8 mouse cellular contexts compared by ENCODE assay signal in the genomic region with DNA sequence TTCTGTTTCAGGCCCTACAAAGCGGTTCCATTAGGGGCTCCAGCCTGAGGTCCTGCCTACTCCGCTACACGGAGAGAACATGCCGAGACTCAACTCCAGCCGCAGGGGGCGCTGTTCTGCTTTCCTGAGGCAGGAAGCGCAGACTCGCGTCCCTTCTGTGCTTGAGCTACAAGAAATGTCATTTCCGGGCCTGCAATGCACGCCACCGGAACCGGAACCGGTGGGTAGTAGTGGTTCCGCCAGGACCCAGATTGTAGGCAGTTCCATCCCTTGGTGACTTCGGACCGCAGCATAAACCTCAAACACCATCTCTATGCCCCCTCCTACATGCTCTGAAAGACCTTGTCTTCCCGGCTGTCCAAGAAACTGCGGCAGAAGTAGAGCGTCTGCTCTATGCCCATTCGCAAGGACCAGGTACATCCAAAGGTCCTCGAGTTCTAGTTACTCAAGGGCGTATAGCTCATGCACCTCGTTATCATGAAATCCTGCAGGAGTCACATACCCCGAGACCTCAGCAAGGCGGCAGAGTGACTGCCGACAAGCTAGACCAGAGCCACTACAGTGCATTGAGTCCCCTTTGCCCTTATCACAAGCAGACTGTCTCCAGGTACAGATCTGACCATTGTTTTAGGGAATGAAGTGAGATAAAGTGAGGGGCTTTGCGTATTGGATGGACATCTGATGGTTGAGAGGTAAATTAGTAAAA. TPM values are rescaled to one million over a fixed set of nuclear protein-coding genes. Genes with fewer than 3 reads are reported as not detected.
DNase-seq lines count a peak whose midpoint lies in the region; ATAC-seq lines count a peak whose summit lies in the region.

Gene Atp6v0e (plus strand): TSS at position 254 of the 706 bp plus-strand sequence.

- peak within 1 kb of the TSS; percentile 30; the same call in 1 of the 2 replicates for H3K27ac ChIP-seq in hindbrain, embryonic 12.5 days

- peak; percentile 89 for ATAC-seq in hindbrain, embryonic 12.5 days (ENCODE audit: low FRiP score)

- peak within 1 kb of the TSS; percentile 83 for H3K9ac ChIP-seq in hindbrain, embryonic 12.5 days

- DNase-seq in Muller cell, postnatal 12 days (ENCODE audit: inconsistent ontology term), result peak; percentile 89
- peak; percentile 95 for DNase-seq in cerebellum, adult 9-11 months
- DNase-seq in frontal cortex, postnatal 10 days (ENCODE audit: low spot score in 2 of 2), result peak; percentile 90 to 92
- DNase-seq in layer of hippocampus, postnatal 14 days (ENCODE audit: low spot score in 2 of 2), result peak; percentile 95 to 97
- DNase-seq in lung, postnatal 14 days, result peak; percentile 98
- peak; percentile 89 for DNase-seq in retina, adult 2 months (ENCODE audit: low read depth, low spot score)
- peak; percentile 89 to 90 for DNase-seq in thymus, postnatal 36 days

- H3K4me2 ChIP-seq in hindbrain, embryonic 12.5 days (replicated peaks), result peak within 1 kb of the TSS; percentile 93

- H3K27me3 ChIP-seq in hindbrain, embryonic 12.5 days, result no peaks in the 10 kb centered on the region

- H3K9me3 ChIP-seq in hindbrain, embryonic 12.5 days (replicated peaks), result no peaks in the 10 kb centered on the region

- 3% methylated on average over 28 of the region's 28 CpGs for WGBS in hindbrain, embryonic 12.5 days

- H3K36me3 ChIP-seq in hindbrain, embryonic 12.5 days, result no peaks in the 10 kb centered on the region

- peak within 1 kb of the TSS; percentile 67 for H3K4me3 ChIP-seq in hindbrain, embryonic 12.5 days

- peaks cover 19% of the 10 kb centered on the region for H3K4me1 ChIP-seq in hindbrain, embryonic 12.5 days

RNA-seq across cellular contexts. Expression of gene Atp6v0e, which starts in this region (rescaled TPM):
- polyA plus RNA-seq in hindbrain, embryonic 12.5 days (2016; fragmentation: Nextera tagmentation; extraction: Ambion mirVana), result 108 and 111 TPM in 2 replicates
- 10 to 100 TPM; 53.8 to 59.3 TPM for total RNA-seq in layer of hippocampus, postnatal 14 days (2021)

Comparison
In these comparisons a context has a peak if more than half of its experiments do, and no peak if none do; other contexts are left out.
1. Peak in every context shown above with its lines: DNase-seq, ATAC-seq, H3K4me3 ChIP-seq and H3K27ac ChIP-seq.